Mouse (Mus musculus) brain, adult 2 months (tissue): ENCODE results near the gene Fam25c.
"Not testable (repeated sequence)": the region's sequence is repeated elsewhere in the genome, so short reads cannot be mapped to it uniquely, and the experiment has no call there.

ENCODE experiments used
- DNase-seq: peaks from one replicate; pipeline ENCODE4 v3.0.0; 2011; ENCODE audit warnings: low read depth, low spot score

Fam25c gene

DNA sequence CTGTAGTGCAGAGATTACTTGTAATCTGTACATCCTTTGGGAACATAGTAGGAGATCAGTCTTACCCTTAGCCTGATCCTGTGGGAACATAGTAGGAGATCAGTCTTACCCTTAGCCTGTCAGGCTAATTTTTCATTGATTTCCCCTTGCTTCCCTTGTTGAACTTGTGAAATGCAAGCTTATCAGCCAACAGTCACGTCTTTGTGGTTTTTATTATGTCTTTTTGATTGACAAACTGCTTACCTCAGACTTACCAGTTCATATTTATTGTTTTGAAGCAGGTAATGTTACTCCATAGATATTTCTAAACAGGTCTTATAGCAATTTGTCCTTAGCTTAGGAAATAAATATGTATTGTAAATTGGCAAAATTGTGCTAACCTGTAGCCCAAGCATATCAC lies 27.6 kb downstream of the Fam25c start:
- DNase-seq: no peak

- DNase-seq: no peak
These were observed 28.6 kb downstream of the Fam25c start for GRCm38 (mm10) chr14:34326606-34327005.

GRCm38 (mm10) chr14:34323576-34324085 lies 31.6 kb downstream of the Fam25c start:
- DNase-seq: no peak

GRCm38 (mm10) chr14:34318113-34318512 lies 37.1 kb downstream of the Fam25c start:
- no peak for DNase-seq

- DNase-seq: no peak
These were observed 37.8 kb downstream of the Fam25c start for GRCm38 (mm10) chr14:34317431-34317830.

DNA sequence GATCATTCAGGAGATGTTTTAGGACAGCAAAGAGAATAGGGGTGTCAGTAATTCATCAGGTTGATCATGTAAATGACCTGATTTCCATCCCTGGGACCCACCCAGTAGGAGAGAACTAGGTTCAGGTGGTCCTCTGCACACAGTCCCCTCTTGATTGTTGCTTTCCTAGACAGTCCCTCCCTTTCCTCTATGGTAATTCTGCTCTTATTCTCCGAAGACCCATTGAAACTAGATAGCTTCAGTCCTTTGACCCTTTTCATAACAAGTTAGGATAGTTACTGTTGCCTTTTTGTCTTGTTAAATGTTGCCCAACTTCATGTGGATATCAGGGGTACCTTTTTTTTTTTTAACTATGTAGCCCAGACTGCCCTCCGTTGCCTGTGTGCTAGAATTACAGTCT lies 38.9 kb downstream of the Fam25c start:
- DNase-seq: no peak

GRCm38 (mm10) chr14:34314796-34315195 lies 40.4 kb downstream of the Fam25c start:
- DNase-seq: no peak

DNA sequence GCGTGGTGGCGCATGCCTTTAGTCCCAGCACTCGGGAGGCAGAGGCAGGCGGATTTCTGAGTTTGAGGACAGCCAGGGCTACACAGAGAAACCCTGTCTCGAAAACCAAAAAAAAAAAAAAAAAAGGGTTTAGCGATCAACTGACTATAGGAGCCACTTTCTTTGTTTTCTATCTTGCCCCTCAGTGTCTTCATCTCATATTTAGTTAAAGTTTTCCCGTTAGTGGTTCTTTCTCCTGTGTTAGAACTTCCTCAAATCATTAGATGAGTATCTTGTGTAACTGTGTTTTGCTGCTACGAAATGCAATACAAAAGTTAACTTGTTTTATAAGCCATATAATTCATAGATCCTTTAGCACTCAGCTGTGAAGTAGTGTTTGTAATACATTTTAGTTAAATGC lies 40.9 kb downstream of the Fam25c start:
- DNase-seq: not testable (repeated sequence)

DNA sequence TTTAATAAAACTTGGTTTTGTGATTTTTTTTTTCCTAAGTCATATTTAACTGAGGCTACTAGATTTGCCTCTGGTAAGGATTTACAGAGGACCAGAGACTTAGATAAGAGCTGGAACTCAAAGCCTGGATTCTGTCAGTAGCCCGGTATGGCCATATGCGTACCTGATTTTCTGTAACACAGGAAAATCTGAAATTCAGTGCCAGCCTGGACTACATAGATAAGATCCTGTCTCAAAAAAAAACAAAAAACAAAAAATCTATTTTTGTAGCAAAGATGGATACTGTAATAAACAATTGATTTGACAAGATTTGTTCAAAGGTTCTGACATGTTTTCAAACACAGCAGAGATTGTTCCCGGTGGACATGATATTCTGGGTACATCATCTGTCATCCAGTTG lies 41.6 kb downstream of the Fam25c start:
- peak; percentile 6 for DNase-seq

DNA sequence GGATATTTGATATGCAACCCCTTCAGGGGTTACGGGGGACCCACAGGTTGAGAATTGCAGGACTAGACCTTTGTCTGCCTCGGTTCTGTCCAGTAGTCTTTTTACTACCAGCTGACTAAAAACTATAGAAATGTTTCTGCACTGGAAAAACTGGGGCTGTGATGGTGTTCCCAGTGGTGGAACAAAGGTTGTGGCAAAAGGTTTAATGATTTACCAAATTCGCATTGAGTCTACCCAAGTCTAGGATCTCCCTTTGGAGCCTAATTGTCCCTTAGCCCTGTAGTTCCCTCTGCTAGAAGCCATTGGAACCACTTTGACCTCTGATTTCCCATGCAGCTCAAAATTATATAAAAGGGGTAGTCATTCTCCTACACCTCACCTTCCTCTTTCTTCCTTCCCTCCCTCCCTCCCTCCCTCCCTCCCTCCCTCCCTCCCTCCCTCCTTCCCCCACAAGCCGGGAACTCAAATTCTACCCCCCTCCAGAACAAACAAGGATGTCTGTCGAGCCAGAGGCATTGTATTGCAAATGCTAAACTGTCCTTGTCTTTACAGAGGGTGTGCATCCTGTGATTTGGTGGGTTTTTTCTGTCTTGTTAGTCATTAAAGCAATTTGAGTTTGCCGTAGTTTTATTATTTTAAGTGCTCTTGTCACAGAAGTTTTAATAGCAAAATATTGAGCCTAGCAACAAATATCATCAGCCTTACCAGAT lies 42.7 kb downstream of the Fam25c start:
- peak; percentile 12 for DNase-seq

DNA sequence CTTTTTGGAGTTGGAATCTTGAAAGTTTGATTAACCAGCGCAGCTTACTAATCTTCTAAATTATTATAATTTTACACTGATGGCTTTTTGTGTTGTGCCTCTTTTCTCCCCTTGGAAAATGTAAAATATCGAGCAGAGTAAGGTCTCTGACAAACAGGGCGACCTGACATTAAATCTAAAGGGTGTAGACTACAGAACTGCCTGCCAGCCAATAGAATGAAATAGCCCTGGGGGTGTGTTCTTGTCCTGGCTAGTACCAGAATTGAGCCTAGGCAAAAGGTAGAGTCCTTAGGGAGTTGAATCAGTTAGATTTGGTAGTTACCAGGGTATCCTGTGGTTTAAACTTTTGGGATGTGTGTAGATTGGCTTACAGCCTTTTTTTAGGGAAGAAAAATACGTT lies 43.5 kb downstream of the Fam25c start:
- DNase-seq: peak; percentile 39

DNA sequence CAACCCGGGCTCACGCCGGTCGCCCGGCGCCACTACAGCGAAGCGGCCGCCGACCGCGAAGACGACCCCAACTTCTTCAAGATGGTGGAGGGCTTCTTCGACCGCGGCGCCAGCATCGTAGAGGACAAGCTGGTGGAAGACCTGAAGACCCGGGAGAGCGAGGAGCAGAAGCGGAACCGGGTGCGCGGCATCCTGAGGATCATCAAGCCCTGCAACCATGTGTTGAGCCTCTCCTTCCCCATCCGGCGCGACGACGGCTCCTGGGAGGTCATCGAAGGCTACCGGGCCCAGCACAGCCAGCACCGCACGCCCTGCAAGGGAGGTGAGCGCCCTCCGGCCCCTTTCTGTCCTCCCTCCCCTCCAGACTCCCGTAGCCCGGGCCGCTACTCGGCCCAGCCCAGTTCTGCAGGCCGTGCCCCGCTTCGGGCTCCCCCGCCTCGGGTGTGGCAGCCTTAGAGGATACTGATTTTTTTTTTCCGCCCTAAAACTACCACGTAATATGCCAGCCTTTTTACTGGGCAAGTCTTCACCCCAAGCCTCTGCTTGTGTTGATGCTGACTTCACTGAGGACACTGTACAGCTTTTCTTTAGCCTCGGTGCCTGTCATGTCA lies 44.1 kb downstream of the Fam25c start:
- DNase-seq: peak; percentile 50

DNA sequence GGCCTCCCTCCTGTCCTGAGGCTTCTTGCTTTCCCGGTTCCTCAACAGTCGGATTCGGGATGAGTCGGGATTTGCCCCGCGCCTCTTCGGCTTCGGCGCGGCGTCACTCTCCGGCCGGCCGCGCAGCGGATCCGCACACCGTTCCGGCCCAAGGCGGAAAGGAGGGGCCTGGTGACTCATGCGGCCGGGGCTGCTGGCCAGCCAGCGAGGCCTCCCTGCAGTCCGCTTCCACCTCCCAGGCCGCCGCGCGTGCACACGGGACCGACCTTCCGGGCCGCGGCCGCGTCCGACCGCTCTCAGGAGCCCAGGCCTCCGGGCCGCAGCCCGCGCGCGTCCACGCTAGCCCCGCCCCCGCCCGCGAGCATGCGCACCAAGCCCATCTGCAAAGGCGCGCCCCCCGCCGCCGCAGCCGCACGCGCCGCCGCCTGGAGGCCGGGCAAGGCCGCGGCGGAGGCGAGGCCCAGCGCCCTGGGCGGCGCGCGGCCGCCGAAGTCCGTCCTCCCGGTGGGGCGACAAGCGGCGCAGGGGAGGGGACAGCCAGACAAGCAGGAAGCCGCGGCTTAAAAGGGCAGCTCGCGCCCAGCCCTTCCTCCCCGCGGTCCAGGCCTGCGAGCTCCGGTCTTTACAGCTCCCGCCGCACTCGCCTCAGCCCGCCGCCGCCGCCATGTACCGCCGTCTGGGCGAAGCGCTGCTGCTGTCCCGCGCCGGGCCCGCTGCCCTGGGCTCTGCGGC lies 44.8 kb downstream of the Fam25c start, which contains the start of the genes Shld2 and Glud1:
Shld2 (minus strand) TSS at position 260 of the 732 bp plus-strand sequence.
Glud1 (plus strand) TSS at position 494 of the 732 bp plus-strand sequence.
- DNase-seq: peak; percentile 98

GRCm38 (mm10) chr14:34309907-34310233 lies 45.4 kb downstream of the Fam25c start:
- DNase-seq: no peak

- no peak for DNase-seq
These were observed 46.0 kb downstream of the Fam25c start for GRCm38 (mm10) chr14:34309266-34309665.

GRCm38 (mm10) chr14:34303265-34303680 lies 52.0 kb downstream of the Fam25c start:
- DNase-seq: no peak

DNA sequence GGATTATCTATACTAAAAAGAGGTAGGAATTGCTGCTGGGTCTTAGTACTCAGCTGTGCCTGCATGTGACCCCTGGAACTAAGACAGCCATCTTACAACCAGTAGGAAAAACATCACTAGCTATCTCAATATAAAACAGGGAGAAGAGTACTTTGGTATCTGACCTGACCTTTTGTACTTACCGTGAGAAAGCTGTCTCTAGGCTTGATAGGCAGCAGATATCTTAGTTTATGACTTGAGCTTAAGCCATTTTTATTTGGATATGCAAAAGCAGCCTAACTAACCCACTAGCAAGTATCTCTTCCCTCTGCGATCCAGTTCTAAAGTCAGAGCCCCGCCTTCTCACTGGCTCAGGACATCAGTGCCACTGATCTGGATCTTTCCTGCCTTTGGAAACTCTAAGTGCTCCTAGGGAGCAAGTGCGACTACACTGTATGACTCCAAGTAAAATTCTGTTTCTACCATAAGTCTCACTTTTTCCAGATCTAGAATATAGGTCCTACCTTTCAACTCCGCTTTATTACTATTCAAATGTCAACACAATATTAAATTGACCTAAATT lies 52.5 kb downstream of the Fam25c start:
- no peak for DNase-seq
